8 mouse cellular contexts compared by ENCODE assay signal in genomic region chr4:133046691-133047352, GRCm38 (mm10). TPM values are rescaled to one million over a fixed set of nuclear protein-coding genes. Genes with fewer than 3 reads are reported as not detected.
DNase-seq lines count a peak whose midpoint lies in the region; ATAC-seq lines count a peak whose summit lies in the region.

No protein-coding gene starts in this region.

- peaks cover 100% of the 10 kb centered on the region for H3K4me1 ChIP-seq in heart, embryonic 12.5 days (replicated peaks)
- H3K4me1 ChIP-seq in hindbrain, embryonic 11.5 days (replicated peaks; ENCODE audit: control insufficient read depth, insufficient read depth, low read length): peaks cover 74% of the 10 kb centered on the region
- H3K4me1 ChIP-seq in midbrain, embryonic 10.5 days: peaks cover 100% of the 10 kb centered on the region

- no peaks in the 10 kb centered on the region for H3K9me3 ChIP-seq in heart, embryonic 12.5 days (replicated peaks)
- no peaks in the 10 kb centered on the region for H3K9me3 ChIP-seq in hindbrain, embryonic 11.5 days (ENCODE audit: control insufficient read depth, low read length)
- no peaks in the 10 kb centered on the region for H3K9me3 ChIP-seq in midbrain, embryonic 10.5 days (replicated peaks)

- H3K27me3 ChIP-seq in heart, embryonic 12.5 days (replicated peaks): no peaks in the 10 kb centered on the region
- no peaks in the 10 kb centered on the region for H3K27me3 ChIP-seq in hindbrain, embryonic 11.5 days (ENCODE audit: control insufficient read depth, insufficient read depth, low read length)
- H3K27me3 ChIP-seq in midbrain, embryonic 10.5 days (ENCODE audit: low read depth, poor library complexity, severe bottlenecking): peaks cover 13% of the 10 kb centered on the region; the same call in 1 of the 2 replicates

- peak overlapping the region; percentile 14; the same call in 1 of the 2 replicates for H3K4me2 ChIP-seq in heart, embryonic 12.5 days
- H3K4me2 ChIP-seq in hindbrain, embryonic 11.5 days (replicated peaks; ENCODE audit: low read depth, low read length): peak overlapping the region; percentile 1; the same call in 1 of the 2 replicates

- WGBS in heart, embryonic 12.5 days: 33% methylated on average over 12 of the region's 12 CpGs
- WGBS in hindbrain, embryonic 11.5 days: 21% methylated on average over 12 of the region's 12 CpGs
- 19% methylated on average over 12 of the region's 12 CpGs for WGBS in midbrain, embryonic 10.5 days

- no peak for DNase-seq in heart, adult 18-20 months
- peak; percentile 57 for DNase-seq in R1 (ENCODE audit: low read depth, low spot score)
- DNase-seq in hindbrain, embryonic 11.5 days (ENCODE audit: low spot score): no peak
- no peak for DNase-seq in midbrain, embryonic 10.5 days (ENCODE audit: low spot score)
- DNase-seq in ovary, postnatal 14 days (ENCODE audit: low spot score): no peak
- DNase-seq in layer of hippocampus, adult 9-10 months (ENCODE audit: low spot score): no peak
- no peak for DNase-seq in natural killer cell, adult 2 months (ENCODE audit: low spot score in 2 of 2)

- peak overlapping the region; percentile 40 for H3K27ac ChIP-seq in heart, embryonic 12.5 days (ENCODE audit: poor library complexity, severe bottlenecking)
- H3K27ac ChIP-seq in hindbrain, embryonic 11.5 days (ENCODE audit: low read depth, low read length): peak overlapping the region; percentile 81
- peak overlapping the region; percentile 88 for H3K27ac ChIP-seq in midbrain, embryonic 10.5 days (replicated peaks)

- H3K36me3 ChIP-seq in heart, embryonic 12.5 days: no peaks in the 10 kb centered on the region
- H3K36me3 ChIP-seq in hindbrain, embryonic 11.5 days (ENCODE audit: control insufficient read depth, insufficient read depth, low read length): no peaks in the 10 kb centered on the region
- no peaks in the 10 kb centered on the region for H3K36me3 ChIP-seq in midbrain, embryonic 10.5 days

- H3K4me3 ChIP-seq in heart, embryonic 12.5 days: no peak overlapping the region
- no peak overlapping the region for H3K4me3 ChIP-seq in hindbrain, embryonic 11.5 days (ENCODE audit: low read depth, low read length)
- H3K4me3 ChIP-seq in midbrain, embryonic 10.5 days: peak overlapping the region; percentile 37

- no peak for ATAC-seq in heart, embryonic 12.5 days (ENCODE audit: insufficient number of reproducible peaks, low FRiP score)
- ATAC-seq in hindbrain, embryonic 11.5 days (ENCODE audit: low FRiP score): peak; percentile 61

- H3K9ac ChIP-seq in heart, embryonic 12.5 days: peak overlapping the region; percentile 34
- H3K9ac ChIP-seq in hindbrain, embryonic 11.5 days (ENCODE audit: low read depth, low read length): 0 out of 2 replicates have a peak overlapping the region, but pooled peaks have one; percentile 28

RNA-seq across cellular contexts. Expression of gene Ahdc1, which starts 35.8 kb away (rescaled TPM):
- polyA plus RNA-seq in heart, embryonic 12.5 days (2016; fragmentation: Nextera tagmentation; extraction: Ambion mirVana): 11.6 and 11.7 TPM in 2 replicates
- total RNA-seq in heart, adult 18-20 months (2021): 10 to 100 TPM; 36.3 to 38.5 TPM
- polyA plus RNA-seq in hindbrain, embryonic 11.5 days (2014; fragmentation: Nextera tagmentation; extraction: Ambion mirVana): 6.8 and 9.0 TPM in 2 replicates
- 5.7 and 5.8 TPM in 2 replicates for polyA plus RNA-seq in midbrain, embryonic 10.5 days (2016; fragmentation: Nextera tagmentation; extraction: Ambion mirVana)
